Mouse (Mus musculus) spleen, adult 12 weeks (tissue): ENCODE measurements at regions not wholly inside any gene's neighbourhood (a gene's known extent, or its start where the extent isn't known, plus 50 kb on each side); places are given as distances from the start of the nearest gene placed in this dataset.

ENCODE experiments used
- DNase-seq: peaks from one replicate; pipeline ENCODE4 v3.0.0; 2022; ENCODE audit warnings: low spot score

GRCm38 (mm10) chr16:93066821-93067220 lies 240.9 kb upstream of the Runx1 start:
- DNase-seq: no peak

GRCm38 (mm10) chr16:93061475-93062179 lies 235.7 kb upstream of the Runx1 start:
- DNase-seq: no peak

GRCm38 (mm10) chr16:93056295-93056694 lies 230.3 kb upstream of the Runx1 start:
- DNase-seq: no peak

GRCm38 (mm10) chr16:93055545-93055944 lies 229.6 kb upstream of the Runx1 start:
- DNase-seq: no peak

- DNase-seq: no peak
These were observed 225.3 kb upstream of the Runx1 start for GRCm38 (mm10) chr16:93051233-93051632.

- no peak for DNase-seq
These were observed 222.5 kb upstream of the Runx1 start for GRCm38 (mm10) chr16:93048418-93048932.

GRCm38 (mm10) chr16:93047594-93047993 lies 221.6 kb upstream of the Runx1 start:
- no peak for DNase-seq

GRCm38 (mm10) chr16:93046221-93046620 lies 220.3 kb upstream of the Runx1 start:
- DNase-seq: no peak

GRCm38 (mm10) chr16:93043355-93043754 lies 217.4 kb upstream of the Runx1 start:
- DNase-seq: no peak

GRCm38 (mm10) chr16:93042941-93043340 lies 217.0 kb upstream of the Runx1 start:
- no peak for DNase-seq

- DNase-seq: no peak
These were observed 216.5 kb upstream of the Runx1 start for GRCm38 (mm10) chr16:93042491-93042890.

GRCm38 (mm10) chr16:93041887-93042286 lies 215.9 kb upstream of the Runx1 start:
- DNase-seq: no peak

GRCm38 (mm10) chr16:93041399-93041798 lies 215.4 kb upstream of the Runx1 start:
- DNase-seq: no peak

- no peak for DNase-seq
These were observed 209.7 kb upstream of the Runx1 start for GRCm38 (mm10) chr16:93035626-93036025.

GRCm38 (mm10) chr16:93033943-93034342 lies 208.0 kb upstream of the Runx1 start:
- no peak for DNase-seq

GRCm38 (mm10) chr16:93031624-93032023 lies 205.7 kb upstream of the Runx1 start:
- DNase-seq: no peak

GRCm38 (mm10) chr16:93028640-93029039 lies 202.7 kb upstream of the Runx1 start:
- DNase-seq: peak; percentile 11

GRCm38 (mm10) chr16:93028016-93028415 lies 202.1 kb upstream of the Runx1 start:
- no peak for DNase-seq

- DNase-seq: no peak
These were observed 200.2 kb upstream of the Runx1 start for GRCm38 (mm10) chr16:93026094-93026648.

GRCm38 (mm10) chr16:93019800-93020555 lies 194.0 kb upstream of the Runx1 start:
- no peak for DNase-seq

- no peak for DNase-seq
These were observed 192.8 kb upstream of the Runx1 start for GRCm38 (mm10) chr16:93018766-93019165.

GRCm38 (mm10) chr16:93017025-93017424 lies 191.1 kb upstream of the Runx1 start:
- DNase-seq: no peak

- no peak for DNase-seq
These were observed 189.7 kb upstream of the Runx1 start for GRCm38 (mm10) chr16:93015636-93016035.
